Mouse (Mus musculus) Patski (cell line): ENCODE measurements around the gene Khdc3. TPM values are rescaled to one million over a fixed set of nuclear protein-coding genes. Genes with fewer than 3 reads are reported as not detected.

ENCODE experiments used
- ATAC-seq: fragments of 100-300 bp; one replicate; pipeline ENCODE4 v1.8.0; 2021
- CTCF ChIA-PET: fragments of 350-600 bp; sonication (Branson Sonifier 250); formaldehyde crosslinking; loops from one replicate; lab custom pipeline; 2022; ENCODE audit warnings: inconsistent platforms; lab: Charles Lee
- POLR2A ChIA-PET: fragments of 350-600 bp; sonication (Branson Sonifier 250); formaldehyde crosslinking; loops from one replicate; lab custom pipeline; 2022; ENCODE audit warnings: antibody characterized with exemption, inconsistent platforms; lab: Charles Lee
- DNase-seq: peaks from one replicate; pipeline ENCODE4 v3.0.0-alpha.2; 2011; ENCODE audit warnings: low read depth, low spot score
- H3K27me3 ChIP-seq: fragments of 371-371 bp; one replicate; pipeline ENCODE4 v1.5.1; 2021
- CTCF ChIP-seq: fragments of 100-300 bp; IDR thresholded peaks from one replicate; pipeline ENCODE4 v1.5.1; 2021
- in situ Hi-C: fragments of 300-500 bp; cut with MboI; formaldehyde crosslinking; loops from 3 replicates; pipeline ENCODE4 v1.11.1; 2018; ENCODE audit warnings: low pct_unique_long_range_greater_than_20kb, mixed read lengths
- polyA plus RNA-seq: library from polyadenylated mRNA; unstranded; gene quantifications from one replicate; pipeline ENCODE4 v1.2.3, GENCODE M21; 2021

Khdc3 gene
- polyA plus RNA-seq, 1 experiment from 2014 or later = not detected

- no peaks in the 10 kb centered on the region for H3K27me3 ChIP-seq
- in situ Hi-C loops = no loop called here
- DNase-seq (no peak), ATAC-seq (no peak)
- POLR2A ChIA-PET = no interaction called here
- CTCF ChIA-PET = no interaction called here
- no peak for TF ChIP-seq CTCF
Measured at GRCm38 (mm10) chr9:73079801-73080325, 21.8 kb upstream of the Khdc3 start.

GRCm38 (mm10) chr9:73082291-73083000 is 19.2 kb upstream of the Khdc3 start:
- peaks cover 4% of the 10 kb centered on the region for H3K27me3 ChIP-seq
- no peak for DNase-seq
- no peak for ATAC-seq
- in situ Hi-C loops = no loop called here
- TF ChIP-seq CTCF = no peak
- POLR2A ChIA-PET = interaction anchor here (0.6 to 1.3 kb wide), 2 partner anchors 15 to 50 kb away, joined by 3 to 4 read pairs; no protein-coding TSS in a partner anchor
- CTCF ChIA-PET = interaction anchor here (0.9 to 1.5 kb wide), 3 partner anchors 10 to 48 kb away, joined by 3 read pairs; no protein-coding TSS in a partner anchor

- no peak for ATAC-seq
- CTCF ChIA-PET = interaction anchor here (1.7 kb wide), 1 partner anchor 41 kb away, joined by 5 read pairs; no protein-coding TSS in a partner anchor
- no peak for TF ChIP-seq CTCF
- POLR2A ChIA-PET = no interaction called here
- in situ Hi-C loops = no loop called here
- H3K27me3 ChIP-seq = peaks cover 4% of the 10 kb centered on the region
- DNase-seq = no peak
Measured at GRCm38 (mm10) chr9:73083956-73084355, 17.7 kb upstream of the Khdc3 start.

- TF ChIP-seq CTCF = no peak
- DNase-seq = no peak
- no peak for ATAC-seq
- peaks cover 4% of the 10 kb centered on the region for H3K27me3 ChIP-seq
- in situ Hi-C loops = no loop called here
- ChIA-PET CTCF (no interaction called here), POLR2A (no interaction called here)
Measured at GRCm38 (mm10) chr9:73085845-73086244, 15.8 kb upstream of the Khdc3 start.

GRCm38 (mm10) chr9:73087121-73087520 is 14.5 kb upstream of the Khdc3 start:
- TF ChIP-seq CTCF = no peak
- H3K27me3 ChIP-seq = peaks cover 4% of the 10 kb centered on the region
- DNase-seq (no peak), ATAC-seq (no peak)
- POLR2A ChIA-PET = no interaction called here
- CTCF ChIA-PET = no interaction called here
- in situ Hi-C loops = no loop called here

GRCm38 (mm10) chr9:73087581-73087980 is 14.1 kb upstream of the Khdc3 start:
- no peak for TF ChIP-seq CTCF
- ChIA-PET CTCF (no interaction called here), POLR2A (no interaction called here)
- peaks cover 4% of the 10 kb centered on the region for H3K27me3 ChIP-seq
- in situ Hi-C loops = no loop called here
- ATAC-seq (no peak), DNase-seq (no peak)

GRCm38 (mm10) chr9:73089222-73089920 is 12.3 kb upstream of the Khdc3 start:
- DNase-seq (no peak), ATAC-seq (no peak)
- H3K27me3 ChIP-seq = peaks cover 4% of the 10 kb centered on the region
- ChIA-PET POLR2A (interaction anchor here (0.5 kb wide), 1 partner anchor 23 kb away, joined by 3 read pairs; no protein-coding TSS in a partner anchor), CTCF (interaction anchor here (1.5 kb wide), 1 partner anchor 76 kb away, joined by 3 read pairs; no protein-coding TSS in a partner anchor)
- in situ Hi-C loops = no loop called here
- TF ChIP-seq CTCF = no peak

GRCm38 (mm10) chr9:73090121-73090520 is 11.5 kb upstream of the Khdc3 start:
- ATAC-seq = no peak
- CTCF ChIA-PET = interaction anchor here (1.0 to 1.8 kb wide), 4 partner anchors 24 to 135 kb away, joined by 3 to 8 read pairs (median 3); no protein-coding TSS in a partner anchor
- in situ Hi-C loops = loop anchor here (5.0 to 10.0 kb wide), 3 partner anchors 48 to 325 kb away; partner anchors contain the start of genes Dyx1c1, Gm44503, Pigb and Rab27a

GRCm38 (mm10) chr9:73091747-73092146 is 9.9 kb upstream of the Khdc3 start:
- POLR2A ChIA-PET = no interaction called here
- H3K27me3 ChIP-seq = peaks cover 7% of the 10 kb centered on the region
- DNase-seq (peak; percentile 12), ATAC-seq (no peak)
- CTCF ChIA-PET = interaction anchor here (0.8 to 2.3 kb wide), 14 partner anchors 9 to 125 kb away, joined by 3 to 10 read pairs (median 4); partner anchors contain the start of genes Gm20509 and Rab27a
- peak; percentile 85 for TF ChIP-seq CTCF
- in situ Hi-C loops = loop anchor here (5.0 to 10.0 kb wide), 3 partner anchors 49 to 327 kb away; partner anchors contain the start of genes Dyx1c1, Gm44503, Pigb and Rab27a

More at GRCm38 (mm10) chr9:73090121-73090520, 11.5 kb upstream of the Khdc3 start:
- DNase-seq = no peak
- POLR2A ChIA-PET = no interaction called here
- peaks cover 4% of the 10 kb centered on the region for H3K27me3 ChIP-seq
- peak; percentile 55 for TF ChIP-seq CTCF

GRCm38 (mm10) chr9:73094580-73094979 is 7.1 kb upstream of the Khdc3 start:
- ChIA-PET POLR2A (no interaction called here), CTCF (no interaction called here)
- in situ Hi-C loops = loop anchor here (5.0 to 10.0 kb wide), 3 partner anchors 52 to 330 kb away; partner anchors contain the start of genes Dyx1c1, Gm44503, Pigb and Rab27a
- TF ChIP-seq CTCF = no peak
- ATAC-seq (no peak), DNase-seq (no peak)
- H3K27me3 ChIP-seq = peaks cover 13% of the 10 kb centered on the region
